Mouse (Mus musculus) stomach, embryonic 15.5 days (tissue): ENCODE data around the gene Smug1. TPM values are rescaled to one million over a fixed set of nuclear protein-coding genes. Genes with fewer than 3 reads are reported as not detected.
A peak's percentile ranks its signal among the peaks of the same experiment; 100 is the strongest.

Experiments
- ATAC-seq: fragments of 200-750 bp; cut with Nextera tagmentation; 2 replicates; pipeline ENCODE4 v1.8.0; 2017; ENCODE audit warnings: low read depth, moderate number of reproducible peaks, moderate TSS enrichment; ENCODE audit not compliant: insufficient read depth, low FRiP score
- H3K27ac ChIP-seq: fragments of 300-500 bp; sonication (generic); 2 replicates; pipeline ENCODE4 v1.5.1; 2015; ENCODE audit warnings: mild to moderate bottlenecking, inconsistent platforms
- H3K27me3 ChIP-seq: fragments of 300-500 bp; sonication (generic); replicated peaks from 2 replicates; pipeline ENCODE4 v1.6.1; 2015; ENCODE audit warnings: inconsistent platforms
- H3K36me3 ChIP-seq: fragments of 300-500 bp; sonication (generic); 2 replicates; pipeline ENCODE4 v1.6.1; 2015; ENCODE audit warnings: inconsistent platforms
- H3K4me1 ChIP-seq: fragments of 300-500 bp; sonication (generic); 2 replicates; pipeline ENCODE4 v1.6.1; 2015; ENCODE audit warnings: inconsistent platforms
- H3K4me2 ChIP-seq: fragments of 300-500 bp; sonication (generic); 2 replicates; pipeline ENCODE4 v1.6.1; 2015; ENCODE audit warnings: mild to moderate bottlenecking, inconsistent platforms
- H3K4me3 ChIP-seq: fragments of 300-500 bp; sonication (generic); replicated peaks from 2 replicates; pipeline ENCODE4 v1.5.1; 2015; ENCODE audit warnings: inconsistent platforms
- H3K9ac ChIP-seq: fragments of 300-500 bp; sonication (generic); 2 replicates; pipeline ENCODE4 v1.6.1; 2015; ENCODE audit warnings: inconsistent platforms
- H3K9me3 ChIP-seq: fragments of 300-500 bp; sonication (generic); 2 replicates; pipeline ENCODE4 v1.6.1; 2016; ENCODE audit warnings: inconsistent platforms
- WGBS: fragments of 180-500 bp; shearing (Covaris S2); methylation state at CpG from one replicate; pipeline ENCODE4 v1.1.7; 2015; 5-methylcytosine and 5-hydroxymethylcytosine counted together
- polyA plus RNA-seq: library from polyadenylated mRNA; unstranded; fragments of >200 nt; fragmentation: Nextera tagmentation; extraction: Ambion mirVana; gene quantifications from 2 replicates; pipeline ENCODE4 v1.2.1, GENCODE M21; 2015

Gene Smug1
- polyA plus RNA-seq, 1 experiment from 2014 or later, result 18.3 TPM

DNA sequence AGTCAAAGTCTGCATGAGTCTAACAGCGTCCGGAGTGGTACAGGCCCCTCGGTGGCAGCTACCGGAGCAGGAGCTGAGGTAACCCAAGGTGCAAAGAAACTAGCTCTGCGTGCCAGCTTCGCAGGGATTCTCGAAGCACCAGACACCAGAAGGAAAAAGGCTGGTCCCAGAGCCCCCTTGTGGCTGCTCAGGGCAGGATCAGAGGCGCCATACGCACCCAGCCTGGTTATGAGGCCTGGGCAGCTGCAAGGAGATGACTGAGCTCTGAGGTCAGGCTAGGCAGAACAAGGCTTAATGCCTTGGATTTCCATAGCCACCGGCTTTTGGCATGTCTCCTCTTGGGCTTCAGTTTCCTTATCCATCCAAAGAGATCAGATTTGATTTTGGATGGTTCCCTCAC, 5.6 kb upstream of the Smug1 start:
- H3K4me3 ChIP-seq, result no peak overlapping the region
- H3K27ac ChIP-seq, result no peak overlapping the region
- no peak overlapping the region for H3K9ac ChIP-seq
- no peak for ATAC-seq
- peaks cover 82% of the 10 kb centered on the region for H3K27me3 ChIP-seq
- WGBS, result 8% methylated on average over 10 of the region's 10 CpGs
- peaks cover 35% of the 10 kb centered on the region for H3K4me1 ChIP-seq
- no peak overlapping the region for H3K4me2 ChIP-seq
- no peaks in the 10 kb centered on the region for H3K36me3 ChIP-seq
- H3K9me3 ChIP-seq, result no peaks in the 10 kb centered on the region

DNA sequence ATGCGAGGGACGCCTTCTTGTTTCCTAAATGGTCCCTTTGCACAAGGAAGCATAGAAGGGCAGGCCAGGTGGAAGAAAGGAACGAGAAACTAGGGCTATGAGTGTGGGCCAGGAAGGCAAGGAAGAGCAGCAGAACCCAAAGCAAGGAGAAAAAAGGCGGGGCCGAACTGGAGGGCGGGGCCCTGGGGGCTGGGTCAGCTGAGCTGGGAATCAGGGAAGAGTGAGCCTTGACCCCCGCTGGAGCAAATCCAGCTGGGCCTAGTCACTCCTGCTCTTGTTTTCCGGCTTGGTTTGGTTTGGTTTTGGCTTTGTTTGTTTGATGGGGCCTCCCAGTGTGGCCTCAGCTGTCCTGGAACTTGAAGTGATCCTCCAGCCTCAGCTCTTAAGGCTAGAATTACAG, 4.4 kb upstream of the Smug1 start:
- H3K36me3 ChIP-seq, result no peaks in the 10 kb centered on the region
- WGBS, result 22% methylated on average over 8 of the region's 8 CpGs
- peaks cover 80% of the 10 kb centered on the region for H3K27me3 ChIP-seq
- no peaks in the 10 kb centered on the region for H3K9me3 ChIP-seq
- no peak overlapping the region for H3K4me2 ChIP-seq
- no peak overlapping the region for H3K27ac ChIP-seq
- ATAC-seq, result no peak
- no peak overlapping the region for H3K4me3 ChIP-seq
- peaks cover 30% of the 10 kb centered on the region for H3K4me1 ChIP-seq
- H3K9ac ChIP-seq, result no peak overlapping the region

DNA sequence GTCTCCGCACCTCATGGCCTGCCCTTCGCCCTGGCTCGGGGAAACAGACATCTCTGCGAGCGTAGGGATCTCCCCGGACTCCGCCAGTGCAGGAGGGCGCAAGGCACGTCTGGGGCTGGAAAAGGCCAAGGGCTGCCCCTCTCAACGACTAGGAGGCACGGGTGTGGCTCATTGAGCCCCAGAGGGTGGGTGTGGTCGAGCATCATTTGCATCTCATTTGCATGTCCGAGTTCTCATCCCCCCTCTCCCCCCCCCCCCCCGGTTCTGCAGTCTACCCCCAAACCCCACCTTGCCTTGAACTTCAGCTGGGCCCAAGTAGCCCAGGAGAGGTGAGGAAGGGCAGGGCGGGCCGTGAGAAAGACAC, 3.4 kb upstream of the Smug1 start:
- no peak overlapping the region for H3K27ac ChIP-seq
- H3K36me3 ChIP-seq, result no peaks in the 10 kb centered on the region
- no peak overlapping the region; the same call in 1 of the 2 replicates for H3K4me3 ChIP-seq
- no peak overlapping the region for H3K9ac ChIP-seq
- peak overlapping the region; percentile 96 for H3K4me2 ChIP-seq
- H3K4me1 ChIP-seq, result peaks cover 30% of the 10 kb centered on the region
- H3K27me3 ChIP-seq, result peaks cover 72% of the 10 kb centered on the region
- WGBS, result 21% methylated on average over 16 of the region's 16 CpGs
- no peak for ATAC-seq
- no peaks in the 10 kb centered on the region for H3K9me3 ChIP-seq

DNA sequence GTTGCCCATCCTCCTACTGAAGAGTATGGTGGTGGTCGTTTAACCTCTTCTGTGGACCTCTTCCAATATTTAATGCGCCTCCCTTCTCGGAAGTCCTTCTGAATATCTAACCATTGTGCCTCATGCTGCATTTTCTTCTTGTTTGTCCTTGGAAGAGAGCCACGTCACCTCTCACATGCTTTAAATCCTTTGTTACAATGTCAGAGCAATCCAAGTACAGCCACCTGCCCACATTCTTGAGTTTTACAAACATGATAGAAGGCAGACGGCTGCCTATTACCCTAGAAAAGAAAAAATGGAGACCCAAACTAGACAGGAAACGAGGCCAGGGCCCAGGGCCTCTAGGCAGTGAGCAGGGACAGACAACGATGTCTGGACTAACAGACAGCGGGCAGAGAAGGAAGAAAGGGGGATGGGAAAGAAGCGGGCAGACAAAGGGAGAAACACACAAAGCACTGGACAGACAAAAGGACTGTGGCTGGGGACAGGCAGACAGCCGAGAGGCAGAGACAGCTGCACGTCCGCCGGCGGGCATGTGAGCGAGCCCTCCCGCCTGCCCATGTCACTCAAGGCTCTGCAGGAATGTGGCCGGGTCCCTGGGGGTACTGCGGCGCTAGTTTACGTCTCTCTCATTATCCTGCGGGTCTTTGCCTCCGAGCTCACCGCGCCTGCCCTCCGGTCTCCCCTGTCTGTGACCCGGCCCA, 2.9 kb upstream of the Smug1 start:
- H3K4me1 ChIP-seq, result peaks cover 30% of the 10 kb centered on the region
- H3K27me3 ChIP-seq, result peaks cover 69% of the 10 kb centered on the region
- H3K9me3 ChIP-seq, result no peaks in the 10 kb centered on the region
- no peak for ATAC-seq
- H3K36me3 ChIP-seq, result no peaks in the 10 kb centered on the region
- 0 out of 2 replicates have a peak overlapping the region, but pooled peaks have one; percentile 10 for H3K9ac ChIP-seq
- peak overlapping the region; percentile 96 for H3K4me2 ChIP-seq
- 13% methylated on average over 26 of the region's 26 CpGs for WGBS
- H3K4me3 ChIP-seq, result peak overlapping the region; percentile 51
- no peak overlapping the region for H3K27ac ChIP-seq

DNA sequence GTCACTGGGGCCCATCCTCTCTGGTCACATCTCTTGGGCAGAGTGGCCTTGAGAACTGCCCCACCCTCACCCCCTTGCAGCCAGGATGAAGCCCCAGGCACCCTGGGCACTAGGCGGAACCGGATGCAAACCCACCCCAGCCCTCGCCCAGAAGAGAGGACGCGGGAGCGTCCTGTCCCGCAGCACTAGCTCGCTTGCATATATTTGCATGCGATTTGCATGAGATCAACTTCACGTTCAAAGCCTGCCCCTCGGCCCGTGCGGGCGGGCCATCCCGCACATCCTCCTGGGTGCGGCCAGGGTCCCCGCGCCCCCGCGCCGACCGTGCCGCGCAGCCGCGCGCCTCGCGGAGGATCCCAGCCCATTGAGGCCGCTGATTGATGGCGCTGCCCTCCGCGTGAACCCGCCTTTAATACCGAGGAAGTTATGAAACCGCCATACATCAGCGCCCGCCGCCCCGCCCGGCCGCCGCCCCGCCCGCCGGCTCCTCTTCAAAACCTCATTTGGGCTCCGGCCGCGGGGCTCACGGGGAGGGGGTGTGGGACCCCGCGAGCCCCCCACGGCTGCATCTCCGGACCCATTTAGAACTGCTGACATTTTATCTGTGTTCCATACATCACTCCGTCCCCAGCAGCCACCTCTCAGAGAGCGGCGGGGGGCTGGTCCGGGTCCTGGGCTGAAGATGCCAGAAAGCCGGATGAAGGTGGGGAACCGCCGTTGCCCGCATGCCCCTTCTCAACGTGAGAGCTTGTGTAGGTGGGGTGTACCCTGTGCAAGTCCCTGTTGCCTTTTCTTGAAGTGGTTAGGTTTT, 2.1 kb upstream of the Smug1 start:
- Histone ChIP-seq H3K27ac (peak overlapping the region; percentile 55; the same call in 1 of the 2 replicates), H3K4me3 (peak overlapping the region; percentile 51), H3K4me2 (peak overlapping the region; percentile 96), H3K9me3 (no peaks in the 10 kb centered on the region), H3K4me1 (peaks cover 30% of the 10 kb centered on the region), H3K36me3 (no peaks in the 10 kb centered on the region), H3K27me3 (peaks cover 63% of the 10 kb centered on the region), H3K9ac (peak overlapping the region; percentile 10; the same call in 1 of the 2 replicates)
- 1% methylated on average over 63 of the region's 63 CpGs for WGBS
- ATAC-seq, result peak; percentile 36; the same call in 1 of the 2 replicates

DNA sequence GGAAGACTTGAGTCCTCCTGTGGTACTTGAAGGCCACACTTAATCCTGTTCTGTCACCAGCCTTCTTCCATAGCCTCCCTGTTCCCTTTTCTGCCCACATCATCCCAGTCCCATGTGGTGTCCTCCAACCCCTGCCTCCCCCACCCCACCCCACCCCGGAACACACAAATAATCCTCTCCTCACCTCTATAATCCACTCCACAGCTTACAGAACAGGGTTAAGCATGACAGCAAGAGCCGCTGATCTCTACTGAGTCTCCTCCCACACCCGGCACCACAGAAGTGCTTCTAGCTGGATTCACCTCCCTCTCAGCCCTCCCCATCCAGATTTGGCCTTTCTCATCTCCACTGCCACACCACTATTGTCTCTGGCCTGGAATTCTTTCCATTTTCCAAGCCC, 894 bp upstream of the Smug1 start:
- H3K27me3 ChIP-seq, result peaks cover 51% of the 10 kb centered on the region
- no peak for ATAC-seq
- no peak overlapping the region for H3K4me3 ChIP-seq
- H3K27ac ChIP-seq, result no peak overlapping the region
- WGBS, result 40% methylated on average over 3 of the region's 3 CpGs
- H3K36me3 ChIP-seq, result no peaks in the 10 kb centered on the region
- no peaks in the 10 kb centered on the region for H3K9me3 ChIP-seq
- H3K4me2 ChIP-seq, result no peak overlapping the region
- no peak overlapping the region for H3K9ac ChIP-seq
- H3K4me1 ChIP-seq, result peaks cover 35% of the 10 kb centered on the region

DNA sequence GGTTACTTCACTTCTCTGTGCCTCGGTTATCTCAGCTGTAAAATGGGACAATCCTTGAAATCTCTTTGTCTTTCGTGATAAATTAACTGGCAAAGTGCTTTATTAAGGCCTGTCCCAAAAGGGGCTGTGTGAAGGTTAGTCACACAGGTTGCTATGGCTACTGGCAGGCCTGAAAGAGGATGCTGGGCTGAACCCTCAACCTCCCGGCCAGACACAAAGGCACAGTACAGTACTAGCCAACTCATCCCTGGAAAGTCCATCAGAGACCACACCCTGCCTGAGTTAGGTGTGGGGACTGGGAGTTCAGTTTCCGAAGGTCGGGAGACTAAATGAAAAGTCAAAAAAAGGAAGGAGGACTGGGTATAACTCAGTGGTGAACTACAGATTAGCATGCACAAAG, 968 bp downstream of the Smug1 start:
- no peaks in the 10 kb centered on the region for H3K36me3 ChIP-seq

DNA sequence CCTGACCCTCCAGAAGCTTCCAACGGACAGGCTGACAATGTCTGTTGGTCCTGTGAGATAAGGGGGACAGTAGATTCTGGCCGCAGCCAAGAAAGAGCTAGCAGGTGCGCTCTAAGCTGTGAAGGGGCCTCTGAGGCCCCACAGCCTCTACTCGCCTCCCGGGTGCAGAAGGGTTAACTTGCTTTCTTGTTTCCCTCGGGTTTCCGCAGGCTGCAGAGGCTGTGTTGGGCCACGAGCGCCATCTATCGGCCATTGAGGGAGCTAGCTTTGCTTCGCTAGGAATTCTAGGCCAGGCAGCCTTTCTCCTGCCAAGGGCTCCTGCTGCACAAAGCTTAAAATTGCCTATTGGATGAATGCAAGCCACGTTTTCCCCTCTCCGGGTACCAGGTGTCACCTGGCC, 1.5 kb downstream of the Smug1 start:
- ATAC-seq, result peak; percentile 10; the same call in 1 of the 2 replicates
- Histone ChIP-seq H3K4me1 (peaks cover 34% of the 10 kb centered on the region), H3K4me2 (peak overlapping the region; percentile 19; the same call in 1 of the 2 replicates), H3K27me3 (peaks cover 31% of the 10 kb centered on the region), H3K9me3 (no peaks in the 10 kb centered on the region), H3K9ac (no peak overlapping the region), H3K36me3 (no peaks in the 10 kb centered on the region), H3K27ac (no peak overlapping the region), H3K4me3 (no peak overlapping the region)
- 1% methylated on average over 13 of the region's 13 CpGs for WGBS

More for the DNA sequence above, 968 bp downstream of the Smug1 start:
- ATAC-seq, result no peak
- Histone ChIP-seq H3K4me3 (no peak overlapping the region), H3K27ac (no peak overlapping the region), H3K4me1 (peaks cover 34% of the 10 kb centered on the region), H3K9ac (no peak overlapping the region), H3K27me3 (peaks cover 33% of the 10 kb centered on the region), H3K4me2 (no peak overlapping the region), H3K9me3 (no peaks in the 10 kb centered on the region)
- 46% methylated on average over 5 of the region's 5 CpGs for WGBS

DNA sequence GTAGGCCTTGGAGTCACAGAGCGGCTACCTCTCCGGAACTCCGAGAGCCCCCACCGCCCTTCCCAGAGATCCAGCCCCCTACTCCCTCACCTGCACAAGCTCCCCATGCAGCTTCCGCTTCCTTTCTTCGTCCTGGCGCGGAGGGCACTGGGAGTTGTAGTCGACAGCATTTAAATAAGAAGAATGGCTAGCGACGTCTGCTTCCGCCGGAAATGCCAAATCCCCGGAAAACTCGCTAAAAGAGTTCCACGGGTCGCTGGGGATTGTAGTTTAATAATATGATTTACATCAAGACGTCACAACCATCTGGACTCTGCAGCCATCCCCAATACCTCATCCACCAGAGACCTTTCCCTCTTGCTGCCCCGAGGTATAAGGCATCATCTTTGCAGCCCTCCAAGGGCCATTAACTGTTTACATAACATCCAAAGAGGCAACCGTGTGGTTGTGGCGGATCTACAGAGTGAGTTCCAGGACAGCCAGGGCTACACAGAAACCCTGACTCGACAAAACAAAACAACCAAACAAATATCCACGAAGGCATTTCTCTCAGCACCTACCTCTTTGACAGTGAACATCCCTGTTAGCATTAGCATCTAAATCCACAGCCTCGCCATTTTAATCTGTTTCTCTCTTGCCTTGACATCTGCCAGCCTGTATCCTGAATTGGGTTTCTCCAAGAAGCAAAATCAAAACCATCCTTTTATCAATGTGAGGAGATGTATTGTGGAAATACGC, 3.5 kb downstream of the Smug1 start:
- H3K27ac ChIP-seq, result no peak overlapping the region

DNA sequence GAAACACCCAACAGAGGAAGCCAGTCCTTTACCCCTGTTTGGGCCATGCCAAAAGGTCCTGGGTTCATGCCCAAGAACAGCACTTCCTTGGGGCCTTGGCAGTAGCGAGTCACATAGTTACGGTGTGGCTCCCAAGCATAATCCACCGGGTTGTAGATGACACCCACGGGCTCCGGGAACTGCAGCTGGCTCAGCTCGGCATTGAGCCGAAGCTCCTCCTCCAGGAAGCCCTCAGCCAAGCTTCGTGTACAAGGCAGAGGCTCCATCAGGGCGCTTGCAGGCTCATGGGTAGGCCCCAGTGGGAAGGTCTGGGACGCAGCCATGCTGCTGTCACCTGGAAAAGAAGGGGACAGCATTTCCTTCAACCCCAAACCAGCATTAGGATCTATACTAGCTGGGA, 9.3 kb downstream of the Smug1 start:
- H3K4me3 ChIP-seq, result no peak overlapping the region
- H3K9ac ChIP-seq, result no peak overlapping the region
- 80% methylated on average over 10 of the region's 10 CpGs for whole genome bisulfite sequencing
- no peak overlapping the region for H3K27ac ChIP-seq
- no peaks in the 10 kb centered on the region for H3K27me3 ChIP-seq
- no peaks in the 10 kb centered on the region for H3K9me3 ChIP-seq
- H3K4me1 ChIP-seq, result peaks cover 4% of the 10 kb centered on the region; the same call in 1 of the 2 replicates
- H3K4me2 ChIP-seq, result no peak overlapping the region
- no peak for ATAC-seq
- H3K36me3 ChIP-seq, result no peaks in the 10 kb centered on the region

More for the DNA sequence above, 3.5 kb downstream of the Smug1 start:
- peak overlapping the region; percentile 73 for H3K4me2 ChIP-seq
- H3K4me3 ChIP-seq, result peak overlapping the region; percentile 74
- H3K4me1 ChIP-seq, result peaks cover 15% of the 10 kb centered on the region
- H3K9ac ChIP-seq, result peak overlapping the region; percentile 64; the same call in 1 of the 2 replicates
- peaks cover 14% of the 10 kb centered on the region; the same call in 1 of the 2 replicates for H3K27me3 ChIP-seq
- H3K9me3 ChIP-seq, result no peaks in the 10 kb centered on the region
- 10% methylated on average over 25 of the region's 25 CpGs for WGBS
- no peaks in the 10 kb centered on the region for H3K36me3 ChIP-seq
- ATAC-seq, result peak; percentile 75

DNA sequence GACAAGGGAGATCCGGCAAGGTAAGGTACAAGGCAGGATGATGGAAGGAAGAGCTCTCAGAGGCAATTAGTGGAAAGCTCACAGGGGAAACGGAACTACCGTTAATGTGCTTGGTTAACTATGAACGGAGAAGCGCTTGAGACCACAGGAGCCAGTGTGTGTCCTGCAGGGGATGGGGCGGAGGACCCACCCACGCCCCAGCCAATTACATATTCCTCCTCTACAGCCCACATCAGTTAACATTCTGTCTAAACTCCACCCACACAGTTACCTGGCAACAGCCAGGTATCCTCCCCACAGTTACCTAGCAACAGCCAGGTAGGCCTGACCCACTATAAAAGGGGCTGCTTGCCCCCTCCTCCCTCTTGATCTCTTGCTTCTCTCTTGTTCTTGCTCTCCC, 10.0 kb downstream of the Smug1 start:
- Histone ChIP-seq H3K27ac (no peak overlapping the region), H3K9me3 (no peaks in the 10 kb centered on the region), H3K4me2 (no peak overlapping the region), H3K27me3 (no peaks in the 10 kb centered on the region), H3K36me3 (no peaks in the 10 kb centered on the region), H3K4me1 (no peaks in the 10 kb centered on the region), H3K9ac (no peak overlapping the region), H3K4me3 (no peak overlapping the region)
- WGBS, result 55% methylated on average over 7 of the region's 7 CpGs
- no peak for ATAC-seq
